Mouse (Mus musculus): ENCODE measurements at regions not wholly inside any gene's neighbourhood (a gene's known extent, or its start where the extent isn't known, plus 50 kb on each side); places are given as distances from the start of the nearest gene placed in this dataset.
"Not testable (repeated sequence)": the region's sequence is repeated elsewhere in the genome, so short reads cannot be mapped to it uniquely, and the experiment has no call there.

GRCm38 (mm10) chr14:53777375-53777774, 476.5 kb downstream of the Dad1 start:
- no peak for DNase-seq (ENCODE audit: low read depth, low spot score)
- in situ Hi-C loops (cut with MboI; ENCODE audit: low sequenced_read_pairs in 2 of 2, unreplicated experiment in 2 of 2): loop anchor here in 1 of 2 experiments (10.0 kb wide), 1 partner anchor 693 kb away; no protein-coding TSS in a partner anchor
- Histone ChIP-seq H3K9me3 (ENCODE audit: control insufficient read depth, insufficient read depth, low read depth, low read length) (no peaks in the 10 kb centered on the region; the same call in 1 of the 2 replicates), H3K9ac (ENCODE audit: insufficient read depth, low read depth, low read length, poor library complexity, severe bottlenecking) (no peak overlapping the region), H3K4me3 (ENCODE audit: insufficient read depth in 1 of 2, low read depth in 1 of 2, low read length in 2 of 2, poor library complexity in 1 of 2, severe bottlenecking in 1 of 2) (no peak overlapping the region), H3K27ac (ENCODE audit: insufficient read depth, low read depth, low read length, poor library complexity, severe bottlenecking) (no peak overlapping the region), H3K4me1 (ENCODE audit: control insufficient read depth in 2 of 2, insufficient read depth in 2 of 2, low read length in 2 of 2, poor library complexity in 1 of 2) (no peaks in the 10 kb centered on the region), H3K36me3 (ENCODE audit: control insufficient read depth, insufficient read depth, low read length, poor library complexity, severe bottlenecking) (no peaks in the 10 kb centered on the region)
- TF ChIP-seq MAFK (IDR thresholded peaks at IDR 0.05; ENCODE audit: insufficient read depth, low read depth, low read length): no peak
- no peak for TF ChIP-seq ZC3H11A (IDR thresholded peaks at IDR 0.05; ENCODE audit: borderline replicate concordance, low read depth, low read length)
- no peak for TF ChIP-seq CHD2 (IDR thresholded peaks at IDR 0.05; ENCODE audit: low read depth, low read length)
- no peak for TF ChIP-seq ZNF384 (IDR thresholded peaks at IDR 0.05; ENCODE audit: low read depth, low read length)
- TF ChIP-seq HCFC1 (IDR thresholded peaks at IDR 0.05; ENCODE audit: borderline replicate concordance, insufficient read depth, low read length): no peak

GRCm38 (mm10) chr14:53776717-53777116, 477.2 kb downstream of the Dad1 start:
- H3K36me3 ChIP-seq (ENCODE audit: control insufficient read depth, insufficient read depth, low read length, poor library complexity, severe bottlenecking); H3K4me1 ChIP-seq (ENCODE audit: control insufficient read depth in 2 of 2, insufficient read depth in 2 of 2, low read length in 2 of 2, poor library complexity in 1 of 2); H3K9ac ChIP-seq (ENCODE audit: insufficient read depth, low read depth, low read length, poor library complexity, severe bottlenecking); H3K27ac ChIP-seq (ENCODE audit: insufficient read depth, low read depth, low read length, poor library complexity, severe bottlenecking); H3K4me3 ChIP-seq (ENCODE audit: insufficient read depth in 1 of 2, low read depth in 1 of 2, low read length in 2 of 2, poor library complexity in 1 of 2, severe bottlenecking in 1 of 2); H3K9me3 ChIP-seq (ENCODE audit: control insufficient read depth, insufficient read depth, low read depth, low read length): not testable (repeated sequence)
- in situ Hi-C loops (cut with MboI; ENCODE audit: low sequenced_read_pairs in 2 of 2, unreplicated experiment in 2 of 2): loop anchor here in 1 of 2 experiments (10.0 kb wide), 1 partner anchor 692 kb away; no protein-coding TSS in a partner anchor
- DNase-seq (ENCODE audit: low read depth, low spot score): peak; percentile 11

DNA sequence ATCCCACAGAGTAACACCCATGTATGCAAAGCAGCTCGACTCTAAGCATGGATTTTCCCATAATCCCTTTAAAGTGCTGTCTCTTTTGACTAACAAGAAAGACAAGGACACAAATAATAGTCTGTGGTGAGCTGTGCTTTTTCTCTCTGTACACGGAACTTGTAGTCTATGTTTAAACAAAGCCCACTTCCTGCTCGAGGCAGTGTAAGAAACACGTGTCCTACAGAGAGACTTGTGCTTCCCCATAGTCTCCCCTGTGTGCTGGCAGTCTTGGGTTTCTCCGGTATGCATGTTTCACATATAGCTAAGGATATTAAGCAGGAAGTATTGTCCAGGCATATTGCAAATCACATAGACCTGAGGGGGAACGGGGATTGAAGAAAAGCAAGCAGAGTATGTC, 487.4 kb downstream of the Dad1 start:
- H3K36me3 ChIP-seq (ENCODE audit: control insufficient read depth, insufficient read depth, low read length, poor library complexity, severe bottlenecking); in situ Hi-C loops (cut with MboI; ENCODE audit: low sequenced_read_pairs in 2 of 2, unreplicated experiment in 2 of 2); H3K4me1 ChIP-seq (ENCODE audit: control insufficient read depth in 2 of 2, insufficient read depth in 2 of 2, low read length in 2 of 2, poor library complexity in 1 of 2); H3K9me3 ChIP-seq (ENCODE audit: control insufficient read depth, insufficient read depth, low read depth, low read length); H3K4me3 ChIP-seq (ENCODE audit: insufficient read depth in 1 of 2, low read depth in 1 of 2, low read length in 2 of 2, poor library complexity in 1 of 2, severe bottlenecking in 1 of 2); DNase-seq (ENCODE audit: low read depth, low spot score); H3K9ac ChIP-seq (ENCODE audit: insufficient read depth, low read depth, low read length, poor library complexity, severe bottlenecking); H3K27ac ChIP-seq (ENCODE audit: insufficient read depth, low read depth, low read length, poor library complexity, severe bottlenecking): not testable (repeated sequence)

- H3K36me3 ChIP-seq (ENCODE audit: control insufficient read depth, insufficient read depth, low read length, poor library complexity, severe bottlenecking); H3K4me3 ChIP-seq (ENCODE audit: insufficient read depth in 1 of 2, low read depth in 1 of 2, low read length in 2 of 2, poor library complexity in 1 of 2, severe bottlenecking in 1 of 2); DNase-seq (ENCODE audit: low read depth, low spot score); in situ Hi-C loops (cut with MboI; ENCODE audit: low sequenced_read_pairs in 2 of 2, unreplicated experiment in 2 of 2); H3K27ac ChIP-seq (ENCODE audit: insufficient read depth, low read depth, low read length, poor library complexity, severe bottlenecking); H3K9me3 ChIP-seq (ENCODE audit: control insufficient read depth, insufficient read depth, low read depth, low read length); H3K9ac ChIP-seq (ENCODE audit: insufficient read depth, low read depth, low read length, poor library complexity, severe bottlenecking); H3K4me1 ChIP-seq (ENCODE audit: control insufficient read depth in 2 of 2, insufficient read depth in 2 of 2, low read length in 2 of 2, poor library complexity in 1 of 2): not testable (repeated sequence)
Observed at GRCm38 (mm10) chr14:53765918-53766317, 488.0 kb downstream of the Dad1 start.

GRCm38 (mm10) chr14:53760578-53760977, 493.3 kb downstream of the Dad1 start:
- H3K4me3 ChIP-seq (ENCODE audit: insufficient read depth in 1 of 2, low read depth in 1 of 2, low read length in 2 of 2, poor library complexity in 1 of 2, severe bottlenecking in 1 of 2); DNase-seq (ENCODE audit: low read depth, low spot score); H3K4me1 ChIP-seq (ENCODE audit: control insufficient read depth in 2 of 2, insufficient read depth in 2 of 2, low read length in 2 of 2, poor library complexity in 1 of 2); H3K36me3 ChIP-seq (ENCODE audit: control insufficient read depth, insufficient read depth, low read length, poor library complexity, severe bottlenecking); H3K9me3 ChIP-seq (ENCODE audit: control insufficient read depth, insufficient read depth, low read depth, low read length); in situ Hi-C loops (cut with MboI; ENCODE audit: low sequenced_read_pairs in 2 of 2, unreplicated experiment in 2 of 2); H3K9ac ChIP-seq (ENCODE audit: insufficient read depth, low read depth, low read length, poor library complexity, severe bottlenecking); H3K27ac ChIP-seq (ENCODE audit: insufficient read depth, low read depth, low read length, poor library complexity, severe bottlenecking): not testable (repeated sequence)

DNA sequence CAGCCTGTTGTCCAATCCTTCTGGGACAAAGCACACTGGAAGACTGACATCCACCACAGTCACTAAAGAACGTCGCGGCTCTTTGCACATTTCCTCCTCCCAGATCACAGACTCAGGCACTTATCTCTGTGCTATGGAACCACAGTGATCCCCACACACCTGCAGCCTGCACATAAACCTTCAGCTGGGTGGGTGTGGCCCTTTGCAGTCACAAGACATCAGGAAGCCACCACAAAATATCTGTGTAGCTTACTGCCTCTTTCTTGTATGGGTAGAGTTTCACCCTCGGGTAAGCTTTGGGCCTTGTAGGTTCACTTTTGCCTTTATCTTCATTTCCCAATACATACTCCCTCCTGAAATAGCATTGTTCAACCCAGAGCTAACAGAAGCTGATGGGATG, 496.1 kb downstream of the Dad1 start:
- H3K9me3 ChIP-seq (ENCODE audit: control insufficient read depth, insufficient read depth, low read depth, low read length); H3K9ac ChIP-seq (ENCODE audit: insufficient read depth, low read depth, low read length, poor library complexity, severe bottlenecking); H3K36me3 ChIP-seq (ENCODE audit: control insufficient read depth, insufficient read depth, low read length, poor library complexity, severe bottlenecking); H3K4me1 ChIP-seq (ENCODE audit: control insufficient read depth in 2 of 2, insufficient read depth in 2 of 2, low read length in 2 of 2, poor library complexity in 1 of 2); DNase-seq (ENCODE audit: low read depth, low spot score); H3K27ac ChIP-seq (ENCODE audit: insufficient read depth, low read depth, low read length, poor library complexity, severe bottlenecking); in situ Hi-C loops (cut with MboI; ENCODE audit: low sequenced_read_pairs in 2 of 2, unreplicated experiment in 2 of 2); H3K4me3 ChIP-seq (ENCODE audit: insufficient read depth in 1 of 2, low read depth in 1 of 2, low read length in 2 of 2, poor library complexity in 1 of 2, severe bottlenecking in 1 of 2): not testable (repeated sequence)

GRCm38 (mm10) chr14:53757095-53757494, 496.8 kb downstream of the Dad1 start:
- H3K9me3 ChIP-seq (ENCODE audit: control insufficient read depth, insufficient read depth, low read depth, low read length); H3K4me1 ChIP-seq (ENCODE audit: control insufficient read depth in 2 of 2, insufficient read depth in 2 of 2, low read length in 2 of 2, poor library complexity in 1 of 2); H3K27ac ChIP-seq (ENCODE audit: insufficient read depth, low read depth, low read length, poor library complexity, severe bottlenecking); H3K9ac ChIP-seq (ENCODE audit: insufficient read depth, low read depth, low read length, poor library complexity, severe bottlenecking); H3K4me3 ChIP-seq (ENCODE audit: insufficient read depth in 1 of 2, low read depth in 1 of 2, low read length in 2 of 2, poor library complexity in 1 of 2, severe bottlenecking in 1 of 2); H3K36me3 ChIP-seq (ENCODE audit: control insufficient read depth, insufficient read depth, low read length, poor library complexity, severe bottlenecking); DNase-seq (ENCODE audit: low read depth, low spot score); in situ Hi-C loops (cut with MboI; ENCODE audit: low sequenced_read_pairs in 2 of 2, unreplicated experiment in 2 of 2): not testable (repeated sequence)

Data from ES-E14 (cell line).